Mouse (Mus musculus) bone marrow macrophage, adult 2 months (primary cell): Measurements from ENCODE around the gene Olfr868. TPM values are rescaled to one million over a fixed set of nuclear protein-coding genes. Genes with fewer than 3 reads are reported as not detected.

ENCODE experiments used
- H3K27ac ChIP-seq: 2 replicates; pipeline ENCODE4 v1.5.1; 2012; ENCODE audit warnings: low read depth, low read length; ENCODE audit not compliant: insufficient read depth
- H3K4me1 ChIP-seq: 2 replicates; pipeline ENCODE4 v1.6.1; 2012; ENCODE audit warnings: low read length; ENCODE audit not compliant: control insufficient read depth, insufficient read depth
- H3K4me3 ChIP-seq: 2 replicates; pipeline ENCODE4 v1.5.1; 2012; ENCODE audit warnings: mild to moderate bottlenecking, low read length, moderate library complexity; ENCODE audit not compliant: insufficient read depth
- CTCF ChIP-seq: IDR thresholded peaks from 2 replicates; pipeline ENCODE4 v1.5.1; 2012; ENCODE audit warnings: low read depth, mild to moderate bottlenecking, low read length, moderate library complexity
- POLR2A ChIP-seq: IDR thresholded peaks from 2 replicates; pipeline ENCODE4 v1.6.1; 2012; ENCODE audit warnings: mild to moderate bottlenecking, low read depth, low read length, borderline replicate concordance
- polyA plus RNA-seq: library from polyadenylated mRNA; stranded (reverse); fragments of >200 nt; gene quantifications from 2 replicates; pipeline ENCODE4 v1.2.4, GENCODE M21; 2012; ENCODE audit not compliant: missing spikeins, insufficient read depth, insufficient read length

The Olfr868 gene
- not detected in 2 replicates for polyA plus RNA-seq

- Histone ChIP-seq H3K4me1 (no peaks in the 10 kb centered on the region), H3K4me3 (no peak within 1 kb of the TSS), H3K27ac (no peak within 1 kb of the TSS)
- TF ChIP-seq POLR2A (no peak), CTCF (no peak)
Observed at GRCm38 (mm10) chr9:20098326-20098725, at the start of gene Olfr868. Olfr868 (plus strand) TSS chr9:20098626.

GRCm38 (mm10) chr9:20057462-20057861, 41.0 kb upstream of the Olfr868 start, which contains the start of gene Olfr867:
Olfr867 (minus strand) TSS chr9:20057562.
- Histone ChIP-seq H3K4me3 (no peak within 1 kb of the TSS), H3K27ac (no peak within 1 kb of the TSS), H3K4me1 (no peaks in the 10 kb centered on the region)
- TF ChIP-seq POLR2A (no peak), CTCF (no peak)

- H3K4me3 ChIP-seq: no peak overlapping the region
Observed at GRCm38 (mm10) chr9:20070236-20070635, 28.2 kb upstream of the Olfr868 start.

GRCm38 (mm10) chr9:20071291-20071690, 27.1 kb upstream of the Olfr868 start:
- Histone ChIP-seq H3K4me1 (no peaks in the 10 kb centered on the region), H3K27ac (no peak overlapping the region), H3K4me3 (no peak overlapping the region)
- TF ChIP-seq POLR2A (no peak), CTCF (no peak)

More at GRCm38 (mm10) chr9:20070236-20070635, 28.2 kb upstream of the Olfr868 start:
- H3K27ac ChIP-seq: no peak overlapping the region
- TF ChIP-seq CTCF (no peak), POLR2A (no peak)
- no peaks in the 10 kb centered on the region for H3K4me1 ChIP-seq

- H3K4me3 ChIP-seq: no peak overlapping the region
- no peak for TF ChIP-seq POLR2A
- TF ChIP-seq CTCF: no peak
- no peaks in the 10 kb centered on the region for H3K4me1 ChIP-seq
- H3K27ac ChIP-seq: no peak overlapping the region
Observed at GRCm38 (mm10) chr9:20073523-20074177, 24.8 kb upstream of the Olfr868 start.

GRCm38 (mm10) chr9:20128709-20129108, 30.3 kb downstream of the Olfr868 start, which contains the start of gene Olfr869:
Olfr869 (plus strand) TSS chr9:20129009.
- Histone ChIP-seq H3K4me1 (no peaks in the 10 kb centered on the region), H3K4me3 (no peak within 1 kb of the TSS), H3K27ac (no peak within 1 kb of the TSS)
- TF ChIP-seq CTCF: no peak
- TF ChIP-seq POLR2A: no peak

- TF ChIP-seq POLR2A: no peak
- TF ChIP-seq CTCF: no peak
- no peaks in the 10 kb centered on the region for H3K4me1 ChIP-seq
- H3K4me3 ChIP-seq: no peak overlapping the region
Observed at GRCm38 (mm10) chr9:20149706-20150105, 51.3 kb downstream of the Olfr868 start.

More at GRCm38 (mm10) chr9:20149706-20150105, 51.3 kb downstream of the Olfr868 start:
- H3K27ac ChIP-seq: no peak overlapping the region

Other genes with a start within 250 kb of the Olfr868 start
- gene Olfr860, start 248.9 kb upstream of the Olfr868 start, polyA plus RNA-seq: not detected in 2 replicates
- gene Olfr862, start 210.6 kb upstream of the Olfr868 start, polyA plus RNA-seq: not detected in 2 replicates
- gene Olfr77, start 181.8 kb upstream of the Olfr868 start, polyA plus RNA-seq: 0.15 TPM in 1 of 2 replicates, not detected in the other
- gene Olfr866, start 70.6 kb upstream of the Olfr868 start, polyA plus RNA-seq: not detected in 2 replicates
- gene Olfr867, start 41.1 kb upstream of the Olfr868 start, polyA plus RNA-seq: not detected in 2 replicates
- not detected in 2 replicates for gene Olfr869, start 30.4 kb downstream of the Olfr868 start, polyA plus RNA-seq
- gene Olfr870, start 75.4 kb downstream of the Olfr868 start, polyA plus RNA-seq: 0.32 TPM in 1 of 2 replicates, not detected in the other
- gene Olfr871, start 113.6 kb downstream of the Olfr868 start, polyA plus RNA-seq: not detected in 2 replicates
- gene Olfr872, start 138.5 kb downstream of the Olfr868 start, polyA plus RNA-seq: not detected in 2 replicates
- gene Olfr39, start 183.7 kb downstream of the Olfr868 start, polyA plus RNA-seq: not detected in 2 replicates
- gene Olfr873, start 199.9 kb downstream of the Olfr868 start, polyA plus RNA-seq: not detected in 2 replicates
- not detected in 2 replicates for gene Olfr18, start 237.5 kb downstream of the Olfr868 start, polyA plus RNA-seq